Mouse (Mus musculus): ENCODE data around the gene Hnrnpl. TPM values are rescaled to one million over a fixed set of nuclear protein-coding genes. Genes with fewer than 3 reads are reported as not detected.

The Hnrnpl gene
- polyA plus RNA-seq, 1 experiment from 2014 or later, result 425 TPM

- peaks cover 2% of the 10 kb centered on the region for H3K36me3 ChIP-seq
- ATAC-seq (ENCODE audit: insufficient number of reproducible peaks, insufficient read depth, low FRiP score, low TSS enrichment, low read depth), result no peak
- H3K4me2 ChIP-seq, result no peak overlapping the region
- H3K27ac ChIP-seq, result no peak overlapping the region
- no peaks in the 10 kb centered on the region for H3K9me3 ChIP-seq
- H3K4me1 ChIP-seq (replicated peaks), result peaks cover 34% of the 10 kb centered on the region
- H3K27me3 ChIP-seq, result no peaks in the 10 kb centered on the region
- H3K9ac ChIP-seq (replicated peaks), result no peak overlapping the region
- no peak overlapping the region for H3K4me3 ChIP-seq (replicated peaks)
- WGBS, result 82% methylated on average over 4 of the region's 4 CpGs
Measured at GRCm38 (mm10) chr7:28806869-28807268, 1.5 kb upstream of the Hnrnpl start.

GRCm38 (mm10) chr7:28807641-28808220, 610 bp upstream of the Hnrnpl start:
- peak overlapping the region; percentile 100 for H3K27ac ChIP-seq
- H3K4me3 ChIP-seq (replicated peaks), result peak overlapping the region; percentile 83
- 34% methylated on average over 6 of the region's 8 CpGs for WGBS
- peaks cover 34% of the 10 kb centered on the region for H3K4me1 ChIP-seq (replicated peaks)
- peak overlapping the region; percentile 91 for H3K4me2 ChIP-seq
- H3K9ac ChIP-seq (replicated peaks), result peak overlapping the region; percentile 95
- ATAC-seq (ENCODE audit: insufficient number of reproducible peaks, insufficient read depth, low FRiP score, low TSS enrichment, low read depth), result no peak
- H3K36me3 ChIP-seq, result peaks cover 11% of the 10 kb centered on the region
- H3K27me3 ChIP-seq, result no peaks in the 10 kb centered on the region
- H3K9me3 ChIP-seq, result no peaks in the 10 kb centered on the region

- peak overlapping the region; percentile 100 for H3K27ac ChIP-seq
- peak overlapping the region; percentile 83 for H3K4me3 ChIP-seq (replicated peaks)
- H3K9ac ChIP-seq (replicated peaks), result peak overlapping the region; percentile 95
- ATAC-seq (ENCODE audit: insufficient number of reproducible peaks, insufficient read depth, low FRiP score, low TSS enrichment, low read depth), result peak; percentile 65
- H3K9me3 ChIP-seq, result no peaks in the 10 kb centered on the region
- H3K4me2 ChIP-seq, result peak overlapping the region; percentile 91
- H3K27me3 ChIP-seq, result no peaks in the 10 kb centered on the region
- H3K36me3 ChIP-seq, result peaks cover 23% of the 10 kb centered on the region
- peaks cover 33% of the 10 kb centered on the region for H3K4me1 ChIP-seq (replicated peaks)
- under 1% methylated on average over 30 of the region's 32 CpGs for WGBS
Measured at GRCm38 (mm10) chr7:28808957-28809393, 634 bp downstream of the Hnrnpl start.

- Histone ChIP-seq H3K9me3 (no peaks in the 10 kb centered on the region), H3K9ac (replicated peaks) (peak overlapping the region; percentile 95), H3K36me3 (peaks cover 29% of the 10 kb centered on the region), H3K4me3 (replicated peaks) (peak overlapping the region; percentile 83), H3K27ac (peak overlapping the region; percentile 100), H3K4me2 (peak overlapping the region; percentile 91), H3K4me1 (replicated peaks) (peaks cover 36% of the 10 kb centered on the region), H3K27me3 (no peaks in the 10 kb centered on the region)
- ATAC-seq (ENCODE audit: insufficient number of reproducible peaks, insufficient read depth, low FRiP score, low TSS enrichment, low read depth), result peak; percentile 5; the same call in 1 of the 2 replicates
- WGBS, result under 1% methylated on average over 35 of the region's 35 CpGs
Measured at GRCm38 (mm10) chr7:28809401-28810089, 1.2 kb downstream of the Hnrnpl start.

GRCm38 (mm10) chr7:28810107-28811066, 2.0 kb downstream of the Hnrnpl start:
- under 1% methylated on average over 68 of the region's 70 CpGs for WGBS
- H3K9me3 ChIP-seq, result no peaks in the 10 kb centered on the region
- H3K36me3 ChIP-seq, result peaks cover 38% of the 10 kb centered on the region
- H3K9ac ChIP-seq (replicated peaks), result peak overlapping the region; percentile 97
- no peaks in the 10 kb centered on the region for H3K27me3 ChIP-seq
- peaks cover 43% of the 10 kb centered on the region for H3K4me1 ChIP-seq (replicated peaks)
- H3K27ac ChIP-seq, result peak overlapping the region; percentile 100
- peak overlapping the region; percentile 83 for H3K4me3 ChIP-seq (replicated peaks)
- peak; percentile 91 for ATAC-seq (ENCODE audit: insufficient number of reproducible peaks, insufficient read depth, low FRiP score, low TSS enrichment, low read depth)
- H3K4me2 ChIP-seq, result peak overlapping the region; percentile 93

GRCm38 (mm10) chr7:28811228-28811627, 2.9 kb downstream of the Hnrnpl start:
- Histone ChIP-seq H3K27me3 (no peaks in the 10 kb centered on the region), H3K9ac (replicated peaks) (peak overlapping the region; percentile 97), H3K9me3 (no peaks in the 10 kb centered on the region), H3K4me3 (replicated peaks) (peak overlapping the region; percentile 83), H3K27ac (peak overlapping the region; percentile 99), H3K4me1 (replicated peaks) (peaks cover 51% of the 10 kb centered on the region), H3K36me3 (peaks cover 46% of the 10 kb centered on the region), H3K4me2 (peak overlapping the region; percentile 93)
- WGBS, result 1% methylated on average over 40 of the region's 40 CpGs
- ATAC-seq (ENCODE audit: insufficient number of reproducible peaks, insufficient read depth, low FRiP score, low TSS enrichment, low read depth), result no peak

- WGBS, result 15% methylated on average over 7 of the region's 7 CpGs
- H3K4me2 ChIP-seq, result peak overlapping the region; percentile 93
- H3K27me3 ChIP-seq, result no peaks in the 10 kb centered on the region
- peaks cover 51% of the 10 kb centered on the region for H3K4me1 ChIP-seq (replicated peaks)
- peak overlapping the region; percentile 97 for H3K9ac ChIP-seq (replicated peaks)
- peaks cover 51% of the 10 kb centered on the region for H3K36me3 ChIP-seq
- H3K4me3 ChIP-seq (replicated peaks), result peak overlapping the region; percentile 83
- ATAC-seq (ENCODE audit: insufficient number of reproducible peaks, insufficient read depth, low FRiP score, low TSS enrichment, low read depth), result no peak
- no peaks in the 10 kb centered on the region for H3K9me3 ChIP-seq
- peak overlapping the region; percentile 99 for H3K27ac ChIP-seq
Measured at GRCm38 (mm10) chr7:28811640-28812275, 3.4 kb downstream of the Hnrnpl start.

- H3K9me3 ChIP-seq, result no peaks in the 10 kb centered on the region
- no peaks in the 10 kb centered on the region for H3K27me3 ChIP-seq
- 0 out of 2 replicates have a peak overlapping the region, but pooled peaks have one; percentile 20 for H3K27ac ChIP-seq
- ATAC-seq (ENCODE audit: insufficient number of reproducible peaks, insufficient read depth, low FRiP score, low TSS enrichment, low read depth), result no peak
- peak overlapping the region; percentile 97 for H3K9ac ChIP-seq (replicated peaks)
- H3K4me3 ChIP-seq (replicated peaks), result peak overlapping the region; percentile 83
- WGBS, result 78% methylated on average over 4 of the region's 4 CpGs
- H3K4me2 ChIP-seq, result peak overlapping the region; percentile 93
- H3K36me3 ChIP-seq, result peaks cover 58% of the 10 kb centered on the region
- H3K4me1 ChIP-seq (replicated peaks), result peaks cover 57% of the 10 kb centered on the region
Measured at GRCm38 (mm10) chr7:28812436-28812835, 4.1 kb downstream of the Hnrnpl start.

GRCm38 (mm10) chr7:28812949-28813348, 4.6 kb downstream of the Hnrnpl start:
- H3K4me1 ChIP-seq (replicated peaks), result peaks cover 56% of the 10 kb centered on the region
- 0 out of 2 replicates have a peak overlapping the region, but pooled peaks have one; percentile 24 for H3K27ac ChIP-seq
- H3K9me3 ChIP-seq, result no peaks in the 10 kb centered on the region
- no peak overlapping the region; the same call in 1 of the 2 replicates for H3K9ac ChIP-seq (replicated peaks)
- H3K36me3 ChIP-seq, result peaks cover 63% of the 10 kb centered on the region
- H3K4me2 ChIP-seq, result peak overlapping the region; percentile 93
- no peaks in the 10 kb centered on the region for H3K27me3 ChIP-seq
- no peak for ATAC-seq (ENCODE audit: insufficient number of reproducible peaks, insufficient read depth, low FRiP score, low TSS enrichment, low read depth)
- H3K4me3 ChIP-seq (replicated peaks), result peak overlapping the region; percentile 83
- 83% methylated on average over 5 of the region's 5 CpGs for WGBS

GRCm38 (mm10) chr7:28814306-28815034, 6.1 kb downstream of the Hnrnpl start:
- no peak overlapping the region; the same call in 1 of the 2 replicates for H3K9ac ChIP-seq (replicated peaks)
- 90% methylated on average over 5 of the region's 5 CpGs for WGBS

More at GRCm38 (mm10) chr7:28814306-28815034, 6.1 kb downstream of the Hnrnpl start:
- Histone ChIP-seq H3K27me3 (no peaks in the 10 kb centered on the region), H3K9me3 (no peaks in the 10 kb centered on the region), H3K27ac (no peak overlapping the region), H3K4me1 (replicated peaks) (peaks cover 52% of the 10 kb centered on the region), H3K36me3 (peaks cover 78% of the 10 kb centered on the region), H3K4me2 (no peak overlapping the region; the same call in 1 of the 2 replicates), H3K4me3 (replicated peaks) (no peak overlapping the region)
- ATAC-seq (ENCODE audit: insufficient number of reproducible peaks, insufficient read depth, low FRiP score, low TSS enrichment, low read depth), result no peak
